Mouse (Mus musculus) stomach, postnatal 0 days (tissue): ENCODE results near the gene Nudt15.

Experiments
- CTCF ChIP-seq: IDR thresholded peaks from 2 replicates; pipeline ENCODE4 v1.5.1; 2016; ENCODE audit warnings: antibody characterized with exemption, low read depth, mild to moderate bottlenecking, moderate library complexity
- EP300 ChIP-seq: optimal IDR thresholded peaks from 2 replicates; pipeline ENCODE3; 2016; ENCODE audit warnings: antibody characterized with exemption

GRCm38 (mm10) chr14:73493356-73493755, 54.7 kb downstream of the Nudt15 start:
- TF ChIP-seq CTCF, result no peak
- TF ChIP-seq EP300, result no peak
